Mouse (Mus musculus): ENCODE measurements around the gene Cacna2d1.

The Cacna2d1 gene

GRCm38 (mm10) chr5:16265385-16265784 lies 330.9 kb downstream of the Cacna2d1 start:
- no peak for DNase-seq (ENCODE audit: low spot score in 2 of 2)

- DNase-seq (ENCODE audit: low spot score in 2 of 2) = no peak
Observed at GRCm38 (mm10) chr5:16277058-16277457, 342.6 kb downstream of the Cacna2d1 start.

GRCm38 (mm10) chr5:16281229-16281628 lies 346.7 kb downstream of the Cacna2d1 start:
- no peak for DNase-seq (ENCODE audit: low spot score in 2 of 2)

GRCm38 (mm10) chr5:16293223-16293622 lies 358.7 kb downstream of the Cacna2d1 start:
- DNase-seq (ENCODE audit: low spot score in 2 of 2) = no peak

GRCm38 (mm10) chr5:16293825-16294224 lies 359.3 kb downstream of the Cacna2d1 start:
- DNase-seq (ENCODE audit: low spot score in 2 of 2) = no peak

GRCm38 (mm10) chr5:16294708-16295107 lies 360.2 kb downstream of the Cacna2d1 start:
- DNase-seq (ENCODE audit: low spot score in 2 of 2) = no peak

- no peak for DNase-seq (ENCODE audit: low spot score in 2 of 2)
Observed at GRCm38 (mm10) chr5:16297170-16297771, 362.8 kb downstream of the Cacna2d1 start.

GRCm38 (mm10) chr5:16299631-16300030 lies 365.1 kb downstream of the Cacna2d1 start:
- no peak for DNase-seq (ENCODE audit: low spot score in 2 of 2)

GRCm38 (mm10) chr5:16309168-16310006 lies 374.9 kb downstream of the Cacna2d1 start:
- DNase-seq (ENCODE audit: low spot score in 2 of 2) = peak; percentile 24 to 65

- DNase-seq (ENCODE audit: low spot score in 2 of 2) = no peak
Observed at GRCm38 (mm10) chr5:16314242-16314641, 379.8 kb downstream of the Cacna2d1 start.

- no peak for DNase-seq (ENCODE audit: low spot score in 2 of 2)
Observed at GRCm38 (mm10) chr5:16315983-16316390, 381.5 kb downstream of the Cacna2d1 start.

GRCm38 (mm10) chr5:16317680-16318242 lies 383.3 kb downstream of the Cacna2d1 start:
- no peak for DNase-seq (ENCODE audit: low spot score in 2 of 2)

GRCm38 (mm10) chr5:16326610-16327009 lies 392.1 kb downstream of the Cacna2d1 start:
- DNase-seq (ENCODE audit: low spot score in 2 of 2) = no peak

GRCm38 (mm10) chr5:16345393-16345792 lies 410.9 kb downstream of the Cacna2d1 start:
- DNase-seq (ENCODE audit: low spot score in 2 of 2) = no peak

- DNase-seq (ENCODE audit: low spot score in 2 of 2) = no peak
Observed at GRCm38 (mm10) chr5:16355816-16356215, 421.3 kb downstream of the Cacna2d1 start.

- DNase-seq (ENCODE audit: low spot score in 2 of 2) = no peak
Observed at GRCm38 (mm10) chr5:16357709-16358108, 423.2 kb downstream of the Cacna2d1 start.

- no peak for DNase-seq (ENCODE audit: low spot score in 2 of 2)
Observed at GRCm38 (mm10) chr5:16362076-16362475, 427.6 kb downstream of the Cacna2d1 start.

GRCm38 (mm10) chr5:16363171-16363570 lies 428.7 kb downstream of the Cacna2d1 start:
- DNase-seq (ENCODE audit: low spot score in 2 of 2) = no peak

- DNase-seq (ENCODE audit: low spot score in 2 of 2) = no peak
Observed at GRCm38 (mm10) chr5:16370706-16371105, 436.2 kb downstream of the Cacna2d1 start.

- no peak for DNase-seq (ENCODE audit: low spot score in 2 of 2)
Observed at GRCm38 (mm10) chr5:16373966-16374365, 439.5 kb downstream of the Cacna2d1 start.

GRCm38 (mm10) chr5:16376329-16376908 lies 441.9 kb downstream of the Cacna2d1 start:
- DNase-seq (ENCODE audit: low spot score in 2 of 2) = no peak

GRCm38 (mm10) chr5:16410011-16410410 lies 475.5 kb downstream of the Cacna2d1 start:
- DNase-seq (ENCODE audit: low spot score in 2 of 2) = no peak

All from urinary bladder, postnatal 4 days (tissue).